Mouse (Mus musculus) midbrain, embryonic 13.5 days (tissue): ENCODE data around the gene Spag8. TPM values are rescaled to one million over a fixed set of nuclear protein-coding genes. Genes with fewer than 3 reads are reported as not detected.

Experiments
- ATAC-seq: fragments of 200-750 bp; cut with Nextera tagmentation; 2 replicates; pipeline ENCODE4 v1.8.0; 2017; ENCODE audit warnings: mild to moderate bottlenecking, moderate TSS enrichment, moderate library complexity
- H3K27ac ChIP-seq: fragments of 300-500 bp; sonication (generic); 2 replicates; pipeline ENCODE4 v1.5.1; 2015; ENCODE audit warnings: inconsistent platforms, mild to moderate bottlenecking, moderate library complexity
- H3K27me3 ChIP-seq: fragments of 300-500 bp; sonication (generic); 2 replicates; pipeline ENCODE4 v1.6.1; 2015; ENCODE audit warnings: mild to moderate bottlenecking, inconsistent platforms
- H3K36me3 ChIP-seq: fragments of 300-500 bp; sonication (generic); 2 replicates; pipeline ENCODE4 v1.6.1; 2015; ENCODE audit warnings: mild to moderate bottlenecking, inconsistent platforms
- H3K4me1 ChIP-seq: fragments of 300-500 bp; sonication (generic); replicated peaks from 2 replicates; pipeline ENCODE4 v1.6.1; 2015; ENCODE audit warnings: inconsistent platforms
- H3K4me2 ChIP-seq: fragments of 300-500 bp; sonication (generic); replicated peaks from 2 replicates; pipeline ENCODE4 v1.6.1; 2015; ENCODE audit warnings: moderate library complexity, mild to moderate bottlenecking, inconsistent platforms
- H3K4me3 ChIP-seq: fragments of 300-500 bp; sonication (generic); replicated peaks from 2 replicates; pipeline ENCODE4 v1.5.1; 2015; ENCODE audit warnings: mild to moderate bottlenecking, inconsistent platforms
- H3K9ac ChIP-seq: fragments of 300-500 bp; sonication (generic); replicated peaks from 2 replicates; pipeline ENCODE4 v1.6.1; 2015; ENCODE audit warnings: mild to moderate bottlenecking, inconsistent platforms
- H3K9me3 ChIP-seq: fragments of 300-500 bp; sonication (generic); 2 replicates; pipeline ENCODE4 v1.6.1; 2016; ENCODE audit warnings: mild to moderate bottlenecking, inconsistent platforms
- WGBS: fragments of 180-500 bp; shearing (Covaris S2); methylation state at CpG from one replicate; pipeline ENCODE4 v1.1.7; 2015; 5-methylcytosine and 5-hydroxymethylcytosine counted together
- microRNA-seq: library from miRNA; unstranded; fragments of <30 nt; microRNA quantifications from one replicate; pipeline ENCODE4, GENCODE M21; 2016
- polyA plus RNA-seq: library from polyadenylated mRNA; unstranded; fragments of >200 nt; fragmentation: Nextera tagmentation; extraction: Ambion mirVana; gene quantifications from 2 replicates; pipeline ENCODE4 v1.2.1, GENCODE M21; 2015

Spag8 gene
- polyA plus RNA-seq, 1 experiment from 2014 or later: 5.6 TPM

DNA sequence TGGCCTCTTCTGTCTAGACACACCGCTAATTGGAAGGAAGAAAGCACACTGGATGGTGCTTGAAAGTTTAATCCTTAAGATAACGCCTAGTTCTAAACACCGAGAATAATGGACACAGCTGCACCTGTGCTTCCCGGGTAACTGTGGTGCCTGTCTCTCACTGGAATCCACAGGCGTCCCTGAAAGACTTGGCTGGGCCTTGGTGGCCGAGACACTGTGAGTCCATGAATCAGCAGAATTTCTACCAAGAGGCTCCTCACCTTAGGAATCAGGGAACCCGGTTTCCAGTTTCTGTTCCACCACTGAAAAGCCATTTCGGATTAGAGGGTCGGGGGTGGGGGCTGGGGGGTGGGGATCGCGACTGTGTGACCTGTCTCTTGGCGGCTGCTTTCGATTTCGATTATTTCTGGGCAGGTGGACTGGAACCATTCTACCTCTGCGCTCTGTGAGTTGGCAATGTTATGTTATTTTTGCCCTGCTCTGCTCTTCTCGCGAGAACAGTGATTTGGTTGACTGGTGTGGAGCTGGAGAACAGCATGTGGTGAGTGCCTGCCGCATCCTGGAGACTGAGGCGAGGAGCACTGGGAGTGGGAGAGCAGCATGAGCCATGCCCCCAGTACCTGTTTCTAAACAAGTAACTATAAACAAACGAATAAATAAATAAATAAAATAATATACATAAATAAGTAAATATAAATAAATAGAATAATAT is 24.1 kb downstream of the Spag8 start:
- Histone ChIP-seq H3K27me3 (no peaks in the 10 kb centered on the region; the same call in 1 of the 2 replicates), H3K36me3 (no peaks in the 10 kb centered on the region), H3K9ac (no peak overlapping the region), H3K4me1 (peaks cover 38% of the 10 kb centered on the region), H3K4me3 (no peak overlapping the region), H3K27ac (no peak overlapping the region), H3K9me3 (peaks cover 10% of the 10 kb centered on the region), H3K4me2 (0 out of 2 replicates have a peak overlapping the region, but pooled peaks have one; percentile 19)
- WGBS: 35% methylated on average over 20 of the region's 20 CpGs
- peak; percentile 56; the same call in 1 of the 2 replicates for ATAC-seq

DNA sequence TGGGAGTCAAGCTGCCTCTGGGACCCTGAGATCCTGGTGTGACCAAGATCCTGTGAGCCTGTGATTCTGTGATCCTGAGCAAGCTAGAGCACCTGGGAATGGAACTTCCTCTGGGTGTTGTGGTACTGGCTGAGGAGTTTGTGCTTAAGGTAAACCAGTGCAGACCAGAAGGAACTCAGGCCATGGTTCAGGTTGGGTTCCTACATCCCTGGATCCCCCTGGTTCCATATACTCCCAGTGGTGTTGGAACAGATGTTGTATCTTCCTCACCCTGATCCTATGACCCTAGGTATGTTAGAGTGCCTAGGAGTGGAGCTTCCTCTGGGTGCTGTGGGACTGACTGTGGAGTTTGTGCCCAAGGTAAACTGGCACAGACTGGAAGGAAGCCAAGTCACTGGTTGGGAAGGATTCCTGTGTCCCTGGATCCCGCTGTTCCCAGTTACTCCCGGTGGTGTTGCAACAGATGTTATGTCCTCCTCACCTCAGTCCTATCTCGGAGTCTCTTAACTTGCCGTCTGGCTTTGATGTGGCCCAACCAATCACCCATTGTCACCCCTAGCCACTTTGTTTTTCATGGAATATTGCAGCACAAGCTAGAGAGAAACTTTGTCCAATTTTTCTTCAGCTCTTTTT is 33.1 kb downstream of the Spag8 start:
- 94% methylated on average over 4 of the region's 4 CpGs for WGBS
- Histone ChIP-seq H3K36me3 (no peaks in the 10 kb centered on the region), H3K9ac (no peak overlapping the region), H3K4me3 (no peak overlapping the region), H3K4me1 (no peaks in the 10 kb centered on the region), H3K27me3 (0 out of 2 replicates have a peak, but pooled peaks cover 4% of the 10 kb centered on the region), H3K9me3 (peaks cover 9% of the 10 kb centered on the region), H3K4me2 (no peak overlapping the region), H3K27ac (no peak overlapping the region)
- no peak for ATAC-seq

GRCm38 (mm10) chr4:43613060-43613730 is 40.2 kb downstream of the Spag8 start:
- H3K4me3 ChIP-seq: no peak overlapping the region
- no peak overlapping the region for H3K27ac ChIP-seq
- H3K4me2 ChIP-seq: no peak overlapping the region
- no peaks in the 10 kb centered on the region for H3K9me3 ChIP-seq
- no peaks in the 10 kb centered on the region for H3K27me3 ChIP-seq
- WGBS: 73% methylated on average over 3 of the region's 3 CpGs
- H3K36me3 ChIP-seq: no peaks in the 10 kb centered on the region
- H3K9ac ChIP-seq: no peak overlapping the region
- no peaks in the 10 kb centered on the region for H3K4me1 ChIP-seq
- no peak for ATAC-seq

- no peak overlapping the region for H3K4me3 ChIP-seq
- H3K4me2 ChIP-seq: no peak overlapping the region
- H3K36me3 ChIP-seq: no peaks in the 10 kb centered on the region
- H3K4me1 ChIP-seq: no peaks in the 10 kb centered on the region
- H3K27ac ChIP-seq: no peak overlapping the region
- H3K9me3 ChIP-seq: no peaks in the 10 kb centered on the region
- ATAC-seq: no peak
- H3K9ac ChIP-seq: no peak overlapping the region
- H3K27me3 ChIP-seq: no peaks in the 10 kb centered on the region
- 79% methylated on average over 10 of the region's 10 CpGs for WGBS
These were observed 40.9 kb downstream of the Spag8 start for GRCm38 (mm10) chr4:43612534-43612933.

- Histone ChIP-seq H3K27ac (no peak overlapping the region), H3K36me3 (no peaks in the 10 kb centered on the region), H3K4me3 (no peak overlapping the region), H3K4me1 (no peaks in the 10 kb centered on the region), H3K9me3 (no peaks in the 10 kb centered on the region), H3K27me3 (no peaks in the 10 kb centered on the region), H3K4me2 (no peak overlapping the region), H3K9ac (no peak overlapping the region)
- ATAC-seq: no peak
- 83% methylated on average over 9 of the region's 9 CpGs for WGBS
These were observed 48.4 kb downstream of the Spag8 start for GRCm38 (mm10) chr4:43604751-43605685.

- no peak for ATAC-seq
- WGBS: 71% methylated on average over 3 of the region's 3 CpGs
These were observed 49.3 kb downstream of the Spag8 start for GRCm38 (mm10) chr4:43604099-43604498.

More at GRCm38 (mm10) chr4:43604099-43604498, 49.3 kb downstream of the Spag8 start:
- Histone ChIP-seq H3K9ac (no peak overlapping the region), H3K36me3 (no peaks in the 10 kb centered on the region), H3K4me2 (no peak overlapping the region), H3K4me1 (no peaks in the 10 kb centered on the region), H3K27ac (no peak overlapping the region), H3K4me3 (no peak overlapping the region), H3K9me3 (no peaks in the 10 kb centered on the region), H3K27me3 (no peaks in the 10 kb centered on the region)

Small RNA genes lying within 50 kb of the gene (microRNA-seq; reads per million reads assigned to microRNA genes)
- not detected for gene Gm25262

Other genes starting within 250 kb of the Spag8 start
- 0.30 and 0.83 TPM in 2 replicates for gene Fam166b, start 224.5 kb downstream of the Spag8 start, polyA plus RNA-seq
- gene Tesk1, start 211.7 kb downstream of the Spag8 start, polyA plus RNA-seq: 6.1 and 8.4 TPM in 2 replicates
- gene Cd72, start 199.0 kb downstream of the Spag8 start, polyA plus RNA-seq: 4.1 and 4.7 TPM in 2 replicates
- not detected in 2 replicates for gene Sit1, start 169.9 kb downstream of the Spag8 start, polyA plus RNA-seq
- gene Ccdc107, start 160.7 kb downstream of the Spag8 start, polyA plus RNA-seq: 54.4 and 60.3 TPM in 2 replicates
- gene Arhgef39, start 153.9 kb downstream of the Spag8 start, polyA plus RNA-seq: 15.4 and 16.1 TPM in 2 replicates
- 0.19 and 0.27 TPM in 2 replicates for gene Car9, start 146.6 kb downstream of the Spag8 start, polyA plus RNA-seq
- 13.2 TPM in 2 replicates for gene Tpm2, start 129.8 kb downstream of the Spag8 start, polyA plus RNA-seq
- gene Creb3, start 91.3 kb downstream of the Spag8 start, polyA plus RNA-seq: 72.6 and 80.4 TPM in 2 replicates
- 59.8 and 67.0 TPM in 2 replicates for gene Tln1, start 90.9 kb downstream of the Spag8 start, polyA plus RNA-seq
- 24.5 and 26.1 TPM in 2 replicates for gene Rgp1, start 74.9 kb downstream of the Spag8 start, polyA plus RNA-seq
- gene Gba2, start 74.7 kb downstream of the Spag8 start, polyA plus RNA-seq: 53.8 and 58.4 TPM in 2 replicates
- gene Msmp, start 69.1 kb downstream of the Spag8 start, polyA plus RNA-seq: 0.77 and 2.1 TPM in 2 replicates
- 13.8 and 14.7 TPM in 2 replicates for gene Npr2, start 21.7 kb downstream of the Spag8 start, polyA plus RNA-seq
- gene Hint2, start 2.9 kb upstream of the Spag8 start, polyA plus RNA-seq: 75.6 and 77.9 TPM in 2 replicates
- gene Tmem8b, start 15.4 kb upstream of the Spag8 start, polyA plus RNA-seq: 16.3 and 17.1 TPM in 2 replicates
- gene Fam221b, start 15.6 kb upstream of the Spag8 start, polyA plus RNA-seq: 1.8 and 2.4 TPM in 2 replicates
- 0.08 TPM in 1 of 2 replicates, not detected in the other for gene Olfr70, start 47.2 kb upstream of the Spag8 start, polyA plus RNA-seq
- gene Olfr71, start 56.7 kb upstream of the Spag8 start, polyA plus RNA-seq: 0.08 and 0.10 TPM in 2 replicates
- gene Hrct1, start 73.6 kb upstream of the Spag8 start, polyA plus RNA-seq: 0.13 and 0.35 TPM in 2 replicates
- 0.05 TPM in 1 of 2 replicates, not detected in the other for gene Spaar, start 76.4 kb upstream of the Spag8 start, polyA plus RNA-seq
- not detected in 2 replicates for gene Olfr159, start 117.4 kb upstream of the Spag8 start, polyA plus RNA-seq
- not detected in 2 replicates for gene Olfr156, start 170.3 kb upstream of the Spag8 start, polyA plus RNA-seq
- not detected in 2 replicates for gene Olfr157, start 186.6 kb upstream of the Spag8 start, polyA plus RNA-seq
- gene Olfr155, start 198.0 kb upstream of the Spag8 start, polyA plus RNA-seq: not detected in 2 replicates
- gene Reck, start 221.9 kb upstream of the Spag8 start, polyA plus RNA-seq: 6.0 TPM in 2 replicates